Mouse (Mus musculus) kidney, embryonic 14.5 days (tissue): Measurements from ENCODE around the gene Npff. TPM values are rescaled to one million over a fixed set of nuclear protein-coding genes. Genes with fewer than 3 reads are reported as not detected.

Experiments used
- ATAC-seq: fragments of 200-750 bp; cut with Nextera tagmentation; 2 replicates; pipeline ENCODE4 v1.8.0; 2017; ENCODE audit warnings: moderate number of reproducible peaks, mild to moderate bottlenecking, moderate TSS enrichment, moderate library complexity; ENCODE audit not compliant: low FRiP score, low TSS enrichment
- H3K27ac ChIP-seq: fragments of 300-500 bp; sonication (generic); 2 replicates; pipeline ENCODE4 v1.5.1; 2014; ENCODE audit warnings: low read depth, mild to moderate bottlenecking, low read length, moderate library complexity, mixed read lengths
- H3K27me3 ChIP-seq: fragments of 300-500 bp; sonication (generic); 2 replicates; pipeline ENCODE4 v1.6.1; 2014; ENCODE audit warnings: mild to moderate bottlenecking, low read length; ENCODE audit not compliant: control insufficient read depth, insufficient read depth
- H3K36me3 ChIP-seq: fragments of 300-500 bp; sonication (generic); 2 replicates; pipeline ENCODE4 v1.6.1; 2014; ENCODE audit warnings: low read length, mixed read lengths; ENCODE audit not compliant: control insufficient read depth, insufficient read depth
- H3K4me1 ChIP-seq: fragments of 300-500 bp; sonication (generic); 2 replicates; pipeline ENCODE4 v1.6.1; 2014; ENCODE audit warnings: low read length, mixed read lengths; ENCODE audit not compliant: control insufficient read depth, insufficient read depth
- H3K4me2 ChIP-seq: fragments of 300-500 bp; sonication (generic); replicated peaks from 2 replicates; pipeline ENCODE4 v1.6.1; 2014; ENCODE audit warnings: low read depth, mild to moderate bottlenecking, low read length
- H3K4me3 ChIP-seq: fragments of 300-500 bp; sonication (generic); 2 replicates; pipeline ENCODE4 v1.5.1; 2014; ENCODE audit warnings: mild to moderate bottlenecking, low read length
- H3K9ac ChIP-seq: fragments of 300-500 bp; sonication (generic); 2 replicates; pipeline ENCODE4 v1.6.1; 2014; ENCODE audit warnings: low read depth, mild to moderate bottlenecking, low read length, moderate library complexity
- H3K9me3 ChIP-seq: fragments of 300-500 bp; sonication (generic); 2 replicates; pipeline ENCODE4 v1.6.1; 2016; ENCODE audit warnings: low read length; ENCODE audit not compliant: control insufficient read depth
- WGBS: fragments of 180-500 bp; shearing (Covaris S2); extraction: QIAGEN DNeasy Blood & Tissue Kit; methylation state at CpG from one replicate; pipeline ENCODE4 v1.1.7; 2014; 5-methylcytosine and 5-hydroxymethylcytosine counted together
- polyA plus RNA-seq: library from polyadenylated mRNA; unstranded; fragments of >200 nt; fragmentation: Nextera tagmentation; extraction: Ambion mirVana; gene quantifications from 2 replicates; pipeline ENCODE4 v1.2.1, GENCODE M21; 2014

Gene Npff
- polyA plus RNA-seq, 1 experiment from 2014 or later = 2.7 TPM

DNA sequence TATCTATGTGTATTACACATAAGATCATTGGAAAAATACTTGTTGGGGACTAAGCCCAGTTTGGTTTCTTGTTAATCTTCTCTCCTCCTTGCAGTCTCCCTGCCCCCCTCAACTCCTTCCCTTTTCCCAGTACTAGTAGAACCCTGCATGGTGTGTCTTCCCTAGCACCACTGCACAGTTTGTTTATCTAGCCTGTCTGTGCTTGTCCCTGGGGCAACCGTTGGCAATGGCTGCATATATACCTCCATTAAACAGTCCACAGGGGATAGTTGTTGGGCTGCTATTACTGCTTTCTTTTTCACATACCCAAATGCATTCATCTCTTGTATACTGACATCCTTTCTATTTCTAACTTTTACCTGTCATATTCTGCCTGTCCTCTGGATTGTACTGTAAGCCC lies 37.1 kb downstream of the Npff start:
- no peaks in the 10 kb centered on the region for H3K4me1 ChIP-seq
- WGBS = 85% methylated on average over 1 of the region's 1 CpGs

DNA sequence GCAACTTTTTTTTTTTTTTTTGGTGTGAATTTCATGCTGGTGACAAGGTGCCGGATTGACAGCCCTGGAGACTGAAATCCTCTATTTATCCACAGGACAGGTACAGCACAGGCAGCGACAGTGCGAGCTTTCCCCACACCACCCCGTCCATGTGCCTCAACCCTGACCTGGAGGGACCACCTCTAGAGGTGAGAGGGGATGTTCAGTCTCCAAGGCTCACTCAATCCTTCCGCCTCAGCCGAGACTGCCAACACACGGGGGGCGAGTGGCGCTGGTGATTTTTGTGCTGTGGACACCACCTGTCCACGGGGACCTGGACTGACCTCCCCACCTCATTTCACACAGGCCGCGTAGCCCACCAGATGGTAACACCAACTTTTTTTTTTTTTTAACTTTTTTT lies 38.9 kb downstream of the Npff start:
- WGBS = 91% methylated on average over 12 of the region's 12 CpGs

More for the DNA sequence above, 37.1 kb downstream of the Npff start:
- Histone ChIP-seq H3K27ac (no peak overlapping the region), H3K4me2 (no peak overlapping the region), H3K27me3 (no peaks in the 10 kb centered on the region), H3K36me3 (peaks cover 94% of the 10 kb centered on the region), H3K9me3 (no peaks in the 10 kb centered on the region), H3K4me3 (no peak overlapping the region), H3K9ac (no peak overlapping the region)
- ATAC-seq = no peak

GRCm38 (mm10) chr15:102483136-102483535 lies 41.6 kb downstream of the Npff start:
- Histone ChIP-seq H3K36me3 (peaks cover 93% of the 10 kb centered on the region), H3K27ac (no peak overlapping the region), H3K9me3 (no peaks in the 10 kb centered on the region), H3K4me2 (no peak overlapping the region), H3K9ac (no peak overlapping the region), H3K27me3 (no peaks in the 10 kb centered on the region), H3K4me1 (no peaks in the 10 kb centered on the region), H3K4me3 (no peak overlapping the region)
- WGBS = 99% methylated on average over 3 of the region's 3 CpGs
- ATAC-seq = no peak

More for the DNA sequence above, 38.9 kb downstream of the Npff start:
- ATAC-seq = 0 out of 2 replicates have a peak, but pooled peaks have one; percentile 35
- Histone ChIP-seq H3K9me3 (no peaks in the 10 kb centered on the region), H3K27ac (no peak overlapping the region), H3K4me3 (no peak overlapping the region), H3K36me3 (peaks cover 95% of the 10 kb centered on the region), H3K4me2 (no peak overlapping the region), H3K4me1 (no peaks in the 10 kb centered on the region), H3K9ac (no peak overlapping the region), H3K27me3 (no peaks in the 10 kb centered on the region)

GRCm38 (mm10) chr15:102474520-102474919 lies 50.2 kb downstream of the Npff start:
- Histone ChIP-seq H3K36me3 (peaks cover 58% of the 10 kb centered on the region), H3K27ac (no peak overlapping the region), H3K9me3 (no peaks in the 10 kb centered on the region), H3K4me3 (no peak overlapping the region), H3K4me1 (peaks cover 11% of the 10 kb centered on the region; the same call in 1 of the 2 replicates), H3K27me3 (no peaks in the 10 kb centered on the region), H3K9ac (no peak overlapping the region), H3K4me2 (no peak overlapping the region)
- no peak for ATAC-seq
- WGBS = 93% methylated on average over 2 of the region's 2 CpGs

Other genes with a start within 250 kb of the Npff start
- gene Mfsd5, start 245.5 kb downstream of the Npff start, polyA plus RNA-seq = 53.7 and 65.3 TPM in 2 replicates
- 33.6 and 35.2 TPM in 2 replicates for gene Espl1, start 228.7 kb downstream of the Npff start, polyA plus RNA-seq
- gene Pfdn5, start 198.8 kb downstream of the Npff start, polyA plus RNA-seq = 481 and 576 TPM in 2 replicates
- 117 and 129 TPM in 2 replicates for gene Myg1, start 193.2 kb downstream of the Npff start, polyA plus RNA-seq
- gene Aaas, start 174.2 kb downstream of the Npff start, polyA plus RNA-seq = 73.3 and 84.7 TPM in 2 replicates
- 1.0 and 2.0 TPM in 2 replicates for gene Sp7, start 157.8 kb downstream of the Npff start, polyA plus RNA-seq
- gene Sp1, start 118.8 kb downstream of the Npff start, polyA plus RNA-seq = 16.5 and 16.8 TPM in 2 replicates
- gene Amhr2, start 79.6 kb downstream of the Npff start, polyA plus RNA-seq = 0.51 and 0.95 TPM in 2 replicates
- 87.7 and 92.6 TPM in 2 replicates for gene Prr13, start 65.9 kb downstream of the Npff start, polyA plus RNA-seq
- 305 and 373 TPM in 2 replicates for gene Pcbp2, start 54.4 kb downstream of the Npff start, polyA plus RNA-seq
- not detected in 2 replicates for gene Gm10337, start 21.2 kb downstream of the Npff start, polyA plus RNA-seq
- 12.2 and 14.8 TPM in 2 replicates for gene Map3k12, start 7.9 kb downstream of the Npff start, polyA plus RNA-seq
- gene Tarbp2, start 6.8 kb downstream of the Npff start, polyA plus RNA-seq = 80.4 and 89.1 TPM in 2 replicates
- gene Gm28047, start 100.1 kb upstream of the Npff start, polyA plus RNA-seq = 0.79 TPM in 1 of 2 replicates, not detected in the other
- gene Atf7, start 100.5 kb upstream of the Npff start, polyA plus RNA-seq = 30.5 and 36.8 TPM in 2 replicates
- gene Atp5g2, start 147.4 kb upstream of the Npff start, polyA plus RNA-seq = 90.0 and 124 TPM in 2 replicates
- 26.1 and 41.3 TPM in 2 replicates for gene Calcoco1, start 197.2 kb upstream of the Npff start, polyA plus RNA-seq